Mouse (Mus musculus) heart, adult 2 months (tissue): ENCODE results near the gene Syt16.
A peak's percentile ranks its signal among the peaks of the same experiment; 100 is the strongest.

Experiments used
- CTCF ChIP-seq: fragments of 200-600 bp; IDR thresholded peaks from 2 replicates; pipeline ENCODE4 v1.8.1; 2022; ENCODE audit warnings: antibody characterized with exemption, mild to moderate bottlenecking, moderate library complexity
- EP300 ChIP-seq: fragments of 200-500 bp; IDR thresholded peaks from 2 replicates; pipeline ENCODE4 v1.6.1; 2011; ENCODE audit warnings: low read depth, low read length, control low read depth; ENCODE audit not compliant: insufficient read depth
- POLR2A ChIP-seq: fragments of 200-500 bp; IDR thresholded peaks from 2 replicates; pipeline ENCODE4 v1.6.1; 2011; ENCODE audit warnings: mild to moderate bottlenecking, low read depth, low read length, control low read depth; ENCODE audit not compliant: insufficient read depth

DNA sequence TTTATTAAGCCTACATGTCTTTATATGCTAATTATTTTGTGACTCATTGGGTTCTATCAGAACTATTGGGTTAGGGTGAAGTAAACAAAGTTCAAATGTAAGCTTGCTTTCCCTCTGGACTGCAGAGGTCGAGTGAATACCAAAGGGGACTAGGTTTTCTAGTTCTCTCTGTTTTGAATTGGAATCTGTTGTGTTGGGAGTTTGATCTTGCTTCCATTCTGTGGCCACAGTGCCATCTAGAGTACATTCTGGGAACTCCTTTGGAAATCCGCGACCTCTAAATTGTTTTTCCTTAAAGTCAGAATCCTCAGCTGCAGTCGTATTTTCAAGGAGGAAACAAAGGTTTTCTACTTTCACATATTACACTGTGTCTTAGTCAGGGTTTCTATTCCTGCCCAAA, 296.2 kb downstream of the Syt16 start:
- TF ChIP-seq CTCF (peak; percentile 85), EP300 (no peak), POLR2A (no peak)
